Mouse (Mus musculus) ES-E14 (cell line): ENCODE results near the gene Abcg8.

Experiments used
- CHD2 ChIP-seq: IDR thresholded peaks from 2 replicates; pipeline ENCODE4 v1.6.1; 2014; ENCODE audit warnings: mild to moderate bottlenecking, low read depth, low read length, inconsistent platforms
- HCFC1 ChIP-seq: IDR thresholded peaks from 2 replicates; pipeline ENCODE4 v1.6.1; 2012; ENCODE audit warnings: low read length, inconsistent platforms, borderline replicate concordance; ENCODE audit not compliant: insufficient read depth

DNA sequence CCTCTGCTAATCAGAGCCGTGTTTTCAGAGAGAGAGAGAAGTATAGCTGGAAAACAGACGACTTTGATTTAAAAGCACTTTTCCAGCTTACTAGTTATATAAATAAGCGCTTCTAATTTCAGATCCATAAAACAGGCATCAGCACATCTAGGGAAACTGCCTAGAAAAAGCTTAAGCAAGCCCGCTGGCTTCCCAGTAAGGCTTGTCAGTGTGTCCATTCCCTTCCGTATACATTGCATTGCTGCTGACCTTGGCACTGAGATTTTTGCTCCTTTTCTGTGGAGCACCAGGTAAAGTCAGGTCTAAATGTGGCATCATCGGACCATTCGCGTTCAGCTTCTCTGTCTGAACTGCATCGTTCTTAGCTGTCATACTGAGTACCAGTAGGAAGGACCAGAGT lies 33.8 kb upstream of the Abcg8 start:
- TF ChIP-seq CHD2 (no peak), HCFC1 (no peak)
